Mouse (Mus musculus): ENCODE data around the gene Ddx25. TPM values are rescaled to one million over a fixed set of nuclear protein-coding genes. Genes with fewer than 3 reads are reported as not detected.

The Ddx25 gene
- total RNA-seq (2014; fragmentation: Nextera tagmentation) (not detected in 2 replicates), total RNA-seq (2017) (0.11 TPM in 1 of 2 replicates, not detected in the other)

GRCm38 (mm10) chr9:35558257-35559008 lies at the start of gene Ddx25, which contains the start of gene Pus3:
Gene Ddx25 (minus strand): TSS chr9:35558528.
Gene Pus3 (plus strand): TSS chr9:35558595.
- ATAC-seq (replicated peaks; ENCODE audit: low FRiP score, low TSS enrichment, poor library complexity, severe bottlenecking): no peak

- no peak for ATAC-seq (replicated peaks; ENCODE audit: low FRiP score, low TSS enrichment, poor library complexity, severe bottlenecking)
These were observed 49.5 kb upstream of the Ddx25 start for GRCm38 (mm10) chr9:35607647-35608405.

- ATAC-seq (replicated peaks; ENCODE audit: low FRiP score, low TSS enrichment, poor library complexity, severe bottlenecking): 0 out of 2 replicates have a peak, but pooled peaks have one; percentile 44
These were observed 34.6 kb upstream of the Ddx25 start for GRCm38 (mm10) chr9:35592903-35593302.

- ATAC-seq (replicated peaks; ENCODE audit: low FRiP score, low TSS enrichment, poor library complexity, severe bottlenecking): no peak
These were observed 29.3 kb upstream of the Ddx25 start for GRCm38 (mm10) chr9:35587674-35588073.

GRCm38 (mm10) chr9:35574416-35574815 lies 16.1 kb upstream of the Ddx25 start:
- ATAC-seq (replicated peaks; ENCODE audit: low FRiP score, low TSS enrichment, poor library complexity, severe bottlenecking): no peak

GRCm38 (mm10) chr9:35570663-35571062 lies 12.3 kb upstream of the Ddx25 start:
- ATAC-seq (replicated peaks; ENCODE audit: low FRiP score, low TSS enrichment, poor library complexity, severe bottlenecking): no peak

GRCm38 (mm10) chr9:35569571-35570534 lies 11.5 kb upstream of the Ddx25 start, which contains the start of the genes Pate2 and Hyls1:
Gene Pate2 (plus strand): TSS chr9:35570284.
Gene Hyls1 (minus strand): TSS chr9:35570398.
- peak; percentile 97 for ATAC-seq (replicated peaks; ENCODE audit: low FRiP score, low TSS enrichment, poor library complexity, severe bottlenecking)

- ATAC-seq (replicated peaks; ENCODE audit: low FRiP score, low TSS enrichment, poor library complexity, severe bottlenecking): no peak
These were observed 9.7 kb upstream of the Ddx25 start for GRCm38 (mm10) chr9:35567995-35568394.

GRCm38 (mm10) chr9:35564536-35565240 lies 6.4 kb upstream of the Ddx25 start:
- no peak for ATAC-seq (replicated peaks; ENCODE audit: low FRiP score, low TSS enrichment, poor library complexity, severe bottlenecking)

GRCm38 (mm10) chr9:35561583-35561982 lies 3.3 kb upstream of the Ddx25 start:
- no peak for ATAC-seq (replicated peaks; ENCODE audit: low FRiP score, low TSS enrichment, poor library complexity, severe bottlenecking)

- ATAC-seq (replicated peaks; ENCODE audit: low FRiP score, low TSS enrichment, poor library complexity, severe bottlenecking): no peak
These were observed 2.7 kb upstream of the Ddx25 start for GRCm38 (mm10) chr9:35561076-35561475.

- ATAC-seq (replicated peaks; ENCODE audit: low FRiP score, low TSS enrichment, poor library complexity, severe bottlenecking): peak; percentile 97
These were observed 922 bp upstream of the Ddx25 start for GRCm38 (mm10) chr9:35559009-35559890.

GRCm38 (mm10) chr9:35556494-35557102 lies 1.7 kb downstream of the Ddx25 start:
- no peak for ATAC-seq (replicated peaks; ENCODE audit: low FRiP score, low TSS enrichment, poor library complexity, severe bottlenecking)

GRCm38 (mm10) chr9:35548455-35548854 lies 9.9 kb downstream of the Ddx25 start:
- no peak for ATAC-seq (replicated peaks; ENCODE audit: low FRiP score, low TSS enrichment, poor library complexity, severe bottlenecking)

GRCm38 (mm10) chr9:35546745-35547144 lies 11.6 kb downstream of the Ddx25 start:
- ATAC-seq (replicated peaks; ENCODE audit: low FRiP score, low TSS enrichment, poor library complexity, severe bottlenecking): 0 out of 2 replicates have a peak, but pooled peaks have one; percentile 46

- no peak for ATAC-seq (replicated peaks; ENCODE audit: low FRiP score, low TSS enrichment, poor library complexity, severe bottlenecking)
These were observed 12.6 kb downstream of the Ddx25 start for GRCm38 (mm10) chr9:35545704-35546103.

GRCm38 (mm10) chr9:35544666-35545065 lies 13.7 kb downstream of the Ddx25 start:
- no peak for ATAC-seq (replicated peaks; ENCODE audit: low FRiP score, low TSS enrichment, poor library complexity, severe bottlenecking)
